Mouse (Mus musculus) limb, embryonic 12.5 days (tissue): ENCODE measurements around the gene Csrnp1. TPM values are rescaled to one million over a fixed set of nuclear protein-coding genes. Genes with fewer than 3 reads are reported as not detected.

Experiments used
- polyA plus RNA-seq: library from polyadenylated mRNA; unstranded; fragments of >200 nt; fragmentation: Nextera tagmentation; extraction: Ambion mirVana; gene quantifications from 2 replicates; pipeline ENCODE4 v1.2.1, GENCODE M21; 2016

Csrnp1 gene
- polyA plus RNA-seq, 1 experiment from 2014 or later: 4.6 TPM

Other genes with a start within 250 kb of the Csrnp1 start
- 0.22 and 0.28 TPM in 2 replicates for gene Scn11a, start 159.2 kb downstream of the Csrnp1 start, polyA plus RNA-seq
- 63.7 and 66.2 TPM in 2 replicates for gene Wdr48, start 89.8 kb downstream of the Csrnp1 start, polyA plus RNA-seq
- gene Gorasp1, start 47.1 kb downstream of the Csrnp1 start, polyA plus RNA-seq: 29.7 and 30.8 TPM in 2 replicates
- gene Ttc21a, start 47.1 kb downstream of the Csrnp1 start, polyA plus RNA-seq: 0.31 and 0.44 TPM in 2 replicates
- 0.44 and 0.59 TPM in 2 replicates for gene Xirp1, start 38.9 kb upstream of the Csrnp1 start, polyA plus RNA-seq
- 5.1 and 5.9 TPM in 2 replicates for gene Cx3cr1, start 85.2 kb upstream of the Csrnp1 start, polyA plus RNA-seq
- gene Ccr8, start 107.5 kb upstream of the Csrnp1 start, polyA plus RNA-seq: not detected in 2 replicates
- gene Slc25a38, start 125.7 kb upstream of the Csrnp1 start, polyA plus RNA-seq: 34.1 and 37.1 TPM in 2 replicates
- 1,149 and 1,159 TPM in 2 replicates for gene Rpsa, start 143.0 kb upstream of the Csrnp1 start, polyA plus RNA-seq
- gene Mobp, start 165.0 kb upstream of the Csrnp1 start, polyA plus RNA-seq: not detected in 2 replicates